Comparison of ENCODE assay signal across 8 mouse cellular contexts in the genomic region with DNA sequence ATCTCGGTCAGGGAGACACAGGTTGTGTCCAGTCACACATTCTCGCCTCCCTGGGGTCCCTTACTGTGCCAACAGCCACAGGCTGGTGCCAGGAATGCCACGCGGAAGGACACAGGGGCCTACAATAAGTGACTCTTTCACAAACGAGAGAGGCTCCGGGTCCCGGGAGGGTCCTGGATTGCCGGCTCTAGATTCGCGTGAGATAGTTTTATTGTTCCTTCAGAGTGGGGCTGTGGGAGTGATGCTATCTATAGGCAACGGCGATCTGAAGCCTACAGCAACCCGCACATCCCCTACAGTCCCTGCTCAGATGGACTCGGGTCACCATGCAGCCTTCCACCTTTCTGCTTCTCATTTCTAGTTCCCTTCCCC. TPM values are rescaled to one million over a fixed set of nuclear protein-coding genes. Genes with fewer than 3 reads are reported as not detected.
DNase-seq lines count a peak whose midpoint lies in the region; ATAC-seq lines count a peak whose summit lies in the region.

No protein-coding gene starts in this region.

- H3K36me3 ChIP-seq in hindbrain, embryonic 12.5 days: peaks cover 5% of the 10 kb centered on the region
- H3K36me3 ChIP-seq in liver, embryonic 12.5 days: peaks cover 16% of the 10 kb centered on the region

- no peaks in the 10 kb centered on the region for H3K9me3 ChIP-seq in hindbrain, embryonic 12.5 days (replicated peaks)
- no peaks in the 10 kb centered on the region for H3K9me3 ChIP-seq in liver, embryonic 12.5 days (replicated peaks)

- peaks cover 11% of the 10 kb centered on the region; the same call in 1 of the 2 replicates for H3K4me1 ChIP-seq in hindbrain, embryonic 12.5 days
- peaks cover 19% of the 10 kb centered on the region for H3K4me1 ChIP-seq in liver, embryonic 12.5 days

- H3K9ac ChIP-seq in hindbrain, embryonic 12.5 days: peak overlapping the region; percentile 89
- peak overlapping the region; percentile 97 for H3K9ac ChIP-seq in liver, embryonic 12.5 days

- H3K27me3 ChIP-seq in hindbrain, embryonic 12.5 days: peaks cover 9% of the 10 kb centered on the region
- H3K27me3 ChIP-seq in liver, embryonic 12.5 days (replicated peaks): 0 out of 2 replicates have a peak, but pooled peaks cover 4% of the 10 kb centered on the region

- 0 out of 2 replicates have a peak, but pooled peaks have one; percentile 3 for ATAC-seq in erythroid progenitor cell, adult 5-6 weeks (replicated peaks; ENCODE audit: low FRiP score, poor library complexity, severe bottlenecking)
- ATAC-seq in hindbrain, embryonic 12.5 days (ENCODE audit: low FRiP score): no peak; the same call in 1 of the 2 replicates
- ATAC-seq in liver, embryonic 12.5 days: peak; percentile 7; the same call in 1 of the 2 replicates
- ATAC-seq in granulocyte monocyte progenitor cell, adult 5-6 weeks (replicated peaks; ENCODE audit: poor library complexity, severe bottlenecking): no peak

- peak overlapping the region; percentile 71 for H3K4me2 ChIP-seq in hindbrain, embryonic 12.5 days (replicated peaks)
- peak overlapping the region; percentile 77 for H3K4me2 ChIP-seq in liver, embryonic 12.5 days

- WGBS in hindbrain, embryonic 12.5 days: 4% methylated on average over 14 of the region's 14 CpGs
- 4% methylated on average over 14 of the region's 14 CpGs for WGBS in liver, embryonic 12.5 days (ENCODE audit: insufficient replicate concordance)

- peak overlapping the region; percentile 63 for H3K4me3 ChIP-seq in hindbrain, embryonic 12.5 days
- peak overlapping the region; percentile 89 for H3K4me3 ChIP-seq in liver, embryonic 12.5 days

- peak overlapping the region; percentile 98 for H3K27ac ChIP-seq in hindbrain, embryonic 12.5 days
- peak overlapping the region; percentile 94 for H3K27ac ChIP-seq in liver, embryonic 12.5 days

- DNase-seq in ovary, postnatal 10 days (ENCODE audit: low spot score): peak; percentile 41
- no peak for DNase-seq in ovary, adult 18-20 months (ENCODE audit: low spot score)
- peak; percentile 54 for DNase-seq in brain, adult 2 months (ENCODE audit: low read depth, low spot score)
- DNase-seq in right cerebral cortex, postnatal 14 days: peak; percentile 32

RNA-seq across cellular contexts. Expression of a gene that starts 0.7 kb away (rescaled TPM):
- total RNA-seq in erythroid progenitor cell, adult 5-6 weeks (2015; ENCODE audit: low replicate concordance): 87.6 and 87.9 TPM in 2 replicates
- total RNA-seq in erythroid progenitor cell, adult 5-6 weeks (2017; ENCODE audit: low replicate concordance): 95.5 and 132 TPM in 2 replicates
- 160 and 169 TPM in 2 replicates for polyA plus RNA-seq in hindbrain, embryonic 12.5 days (2016; fragmentation: Nextera tagmentation; extraction: Ambion mirVana)
- polyA plus RNA-seq in liver, embryonic 12.5 days (2016; fragmentation: Nextera tagmentation; extraction: Ambion mirVana): 89.7 and 94.7 TPM in 2 replicates
- 150 and 178 TPM in 2 replicates for total RNA-seq in granulocyte monocyte progenitor cell, adult 5-6 weeks (2014; fragmentation: Nextera tagmentation)
- 451 and 491 TPM in 2 replicates for total RNA-seq in granulocyte monocyte progenitor cell, adult 5-6 weeks (2017)

Comparison
In these comparisons a context has a peak if more than half of its experiments do, and no peak if none do; other contexts are left out.
1. ATAC-seq: peak in erythroid progenitor cell, adult 5-6 weeks (single experiment) and liver, embryonic 12.5 days (single experiment); none in hindbrain, embryonic 12.5 days (single experiment) and granulocyte monocyte progenitor cell, adult 5-6 weeks (single experiment).